Mouse (Mus musculus) lung, postnatal 0 days (tissue): ENCODE measurements around the gene Ikzf1.

Experiments
- CTCF ChIP-seq: IDR thresholded peaks from 2 replicates; pipeline ENCODE4 v1.5.1; 2016; ENCODE audit warnings: antibody characterized with exemption, mild to moderate bottlenecking
- EP300 ChIP-seq: IDR thresholded peaks from 2 replicates; pipeline ENCODE4 v1.6.1; 2016; ENCODE audit warnings: antibody characterized with exemption, mild to moderate bottlenecking, control low read depth

DNA sequence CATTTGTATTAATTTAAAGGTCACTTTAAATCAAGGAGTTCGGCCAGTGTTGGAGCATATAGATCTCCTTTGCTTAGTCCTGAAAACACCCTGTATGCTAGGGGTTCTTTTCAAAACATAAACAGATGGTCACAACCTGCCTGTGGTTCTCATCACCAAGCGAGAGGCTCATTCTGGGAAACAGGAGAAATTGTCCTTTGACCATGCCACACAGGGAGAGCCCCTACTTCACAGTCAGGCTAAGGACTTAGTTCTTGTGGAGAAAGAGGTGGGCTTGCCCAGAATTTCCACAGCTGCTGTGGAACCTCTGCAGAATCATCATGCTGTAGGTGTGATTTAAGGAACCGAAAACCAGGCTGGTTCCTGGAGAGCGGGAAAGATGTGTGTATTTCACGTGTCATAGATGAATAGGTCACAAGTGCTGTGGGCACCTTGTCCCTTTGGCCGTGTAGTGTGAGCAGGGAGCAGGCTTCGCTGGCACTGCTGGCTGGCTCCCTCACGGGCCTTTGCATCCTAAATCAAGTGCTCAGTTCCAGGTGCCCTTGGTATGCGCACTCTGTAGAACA, 23.4 kb downstream of the Ikzf1 start:
- TF ChIP-seq CTCF (no peak), EP300 (no peak)
